Mouse (Mus musculus): ENCODE data around the gene Vav3. TPM values are rescaled to one million over a fixed set of nuclear protein-coding genes. Genes with fewer than 3 reads are reported as not detected.

Gene Vav3
- polyA plus RNA-seq (2011; ENCODE audit: insufficient read length, low read depth, missing spikeins) = 0.94 and 2.6 TPM in 2 replicates

- Histone ChIP-seq H3K4me3 (ENCODE audit: insufficient read depth, low read length) (peak within 1 kb of the TSS; percentile 81), H3K4me1 (ENCODE audit: control insufficient read depth, insufficient read depth, low read length) (no peaks in the 10 kb centered on the region), H3K27ac (ENCODE audit: insufficient read depth, low read length) (no peak within 1 kb of the TSS)
- no peak for TF ChIP-seq CTCF (IDR thresholded peaks at IDR 0.05; ENCODE audit: borderline replicate concordance, insufficient read depth, low read length)
- no peak; the same call in 1 of the 2 replicates for TF ChIP-seq POLR2A (IDR thresholded peaks at IDR 0.05; ENCODE audit: low read depth, low read length)
Measured at GRCm38 (mm10) chr3:109340274-109341070, at the start of gene Vav3. Vav3 (plus strand) TSS chr3:109340653.

- no peak for TF ChIP-seq CTCF (IDR thresholded peaks at IDR 0.05; ENCODE audit: borderline replicate concordance, insufficient read depth, low read length)
- TF ChIP-seq POLR2A (IDR thresholded peaks at IDR 0.05; ENCODE audit: low read depth, low read length) = no peak
- Histone ChIP-seq H3K27ac (ENCODE audit: insufficient read depth, low read length) (no peak overlapping the region), H3K4me3 (ENCODE audit: insufficient read depth, low read length) (no peak overlapping the region), H3K4me1 (ENCODE audit: control insufficient read depth, insufficient read depth, low read length) (no peaks in the 10 kb centered on the region; the same call in 1 of the 2 replicates)
Measured at GRCm38 (mm10) chr3:109298857-109299256, 41.6 kb upstream of the Vav3 start.

- Histone ChIP-seq H3K4me3 (ENCODE audit: insufficient read depth, low read length) (no peak overlapping the region), H3K27ac (ENCODE audit: insufficient read depth, low read length) (no peak overlapping the region), H3K4me1 (ENCODE audit: control insufficient read depth, insufficient read depth, low read length) (no peaks in the 10 kb centered on the region; the same call in 1 of the 2 replicates)
- no peak for TF ChIP-seq POLR2A (IDR thresholded peaks at IDR 0.05; ENCODE audit: low read depth, low read length)
- no peak for TF ChIP-seq CTCF (IDR thresholded peaks at IDR 0.05; ENCODE audit: borderline replicate concordance, insufficient read depth, low read length)
Measured at GRCm38 (mm10) chr3:109299303-109300074, 41.0 kb upstream of the Vav3 start.

GRCm38 (mm10) chr3:109302059-109302458, 38.4 kb upstream of the Vav3 start:
- Histone ChIP-seq H3K4me1 (ENCODE audit: control insufficient read depth, insufficient read depth, low read length) (no peaks in the 10 kb centered on the region; the same call in 1 of the 2 replicates), H3K4me3 (ENCODE audit: insufficient read depth, low read length) (no peak overlapping the region), H3K27ac (ENCODE audit: insufficient read depth, low read length) (no peak overlapping the region)
- TF ChIP-seq POLR2A (IDR thresholded peaks at IDR 0.05; ENCODE audit: low read depth, low read length) (no peak), CTCF (IDR thresholded peaks at IDR 0.05; ENCODE audit: borderline replicate concordance, insufficient read depth, low read length) (no peak)

GRCm38 (mm10) chr3:109307406-109307805, 33.0 kb upstream of the Vav3 start:
- no peak overlapping the region for H3K27ac ChIP-seq (ENCODE audit: insufficient read depth, low read length)
- H3K4me1 ChIP-seq (ENCODE audit: control insufficient read depth, insufficient read depth, low read length) = peaks cover 6% of the 10 kb centered on the region
- TF ChIP-seq POLR2A (IDR thresholded peaks at IDR 0.05; ENCODE audit: low read depth, low read length) (no peak), CTCF (IDR thresholded peaks at IDR 0.05; ENCODE audit: borderline replicate concordance, insufficient read depth, low read length) (no peak)
- H3K4me3 ChIP-seq (ENCODE audit: insufficient read depth, low read length) = no peak overlapping the region

GRCm38 (mm10) chr3:109308468-109308867, 32.0 kb upstream of the Vav3 start:
- TF ChIP-seq CTCF (IDR thresholded peaks at IDR 0.05; ENCODE audit: borderline replicate concordance, insufficient read depth, low read length) (no peak), POLR2A (IDR thresholded peaks at IDR 0.05; ENCODE audit: low read depth, low read length) (no peak)
- Histone ChIP-seq H3K4me3 (ENCODE audit: insufficient read depth, low read length) (no peak overlapping the region), H3K4me1 (ENCODE audit: control insufficient read depth, insufficient read depth, low read length) (peaks cover 6% of the 10 kb centered on the region), H3K27ac (ENCODE audit: insufficient read depth, low read length) (no peak overlapping the region)

- no peak overlapping the region for H3K27ac ChIP-seq (ENCODE audit: insufficient read depth, low read length)
- no peak for TF ChIP-seq POLR2A (IDR thresholded peaks at IDR 0.05; ENCODE audit: low read depth, low read length)
- TF ChIP-seq CTCF (IDR thresholded peaks at IDR 0.05; ENCODE audit: borderline replicate concordance, insufficient read depth, low read length) = no peak
- peaks cover 6% of the 10 kb centered on the region for H3K4me1 ChIP-seq (ENCODE audit: control insufficient read depth, insufficient read depth, low read length)
- H3K4me3 ChIP-seq (ENCODE audit: insufficient read depth, low read length) = no peak overlapping the region
Measured at GRCm38 (mm10) chr3:109309317-109310265, 30.9 kb upstream of the Vav3 start.

- Histone ChIP-seq H3K4me1 (ENCODE audit: control insufficient read depth, insufficient read depth, low read length) (peaks cover 6% of the 10 kb centered on the region), H3K27ac (ENCODE audit: insufficient read depth, low read length) (no peak overlapping the region), H3K4me3 (ENCODE audit: insufficient read depth, low read length) (no peak overlapping the region)
- TF ChIP-seq POLR2A (IDR thresholded peaks at IDR 0.05; ENCODE audit: low read depth, low read length) (no peak), CTCF (IDR thresholded peaks at IDR 0.05; ENCODE audit: borderline replicate concordance, insufficient read depth, low read length) (no peak)
Measured at GRCm38 (mm10) chr3:109311172-109311824, 29.2 kb upstream of the Vav3 start.

All from embryonic fibroblast, embryonic 13.5 days (primary cell).